23 mouse cellular contexts compared by ENCODE assay signal in the genomic region with DNA sequence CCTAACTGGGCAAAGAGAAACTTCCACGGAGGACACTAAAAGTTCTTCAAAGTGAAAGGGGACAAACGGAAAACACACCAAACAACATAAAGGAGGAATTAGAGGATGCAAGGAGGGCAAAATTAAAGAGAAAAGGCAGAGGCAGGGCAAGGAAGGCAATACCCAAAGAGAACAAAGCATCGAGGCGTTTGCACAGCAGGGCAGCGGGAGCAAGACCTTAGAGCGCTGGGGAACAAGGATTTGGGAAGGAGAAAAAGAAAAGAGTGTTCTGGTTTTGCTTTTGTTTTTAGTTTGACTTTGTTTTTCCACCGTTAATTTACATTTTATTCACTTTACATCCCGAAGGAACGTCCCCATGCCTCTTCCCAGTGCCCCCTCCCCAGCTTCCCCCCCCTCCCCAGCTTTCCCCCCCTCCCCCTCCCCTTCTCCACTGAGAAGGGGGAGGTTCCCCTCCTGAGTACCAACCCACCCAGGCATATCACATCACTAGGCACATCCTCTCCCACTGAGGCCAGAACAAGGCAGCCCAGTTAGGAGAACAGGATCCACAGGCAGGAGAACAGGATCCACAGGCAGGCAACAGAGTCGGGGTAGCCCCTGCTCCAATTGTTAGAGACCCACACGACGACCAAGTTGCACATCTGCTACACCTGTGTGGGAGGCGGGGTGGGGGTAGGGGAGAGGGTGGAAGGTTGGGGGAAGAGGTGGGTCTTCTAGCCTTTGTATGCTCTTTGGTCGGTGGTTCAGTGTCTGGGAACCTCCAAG.
DNase-seq lines count a peak whose midpoint lies in the region; ATAC-seq lines count a peak whose summit lies in the region.
"Had no signal": no experiment of that assay in that cellular context is flagged by ENCODE, and none has a peak within 500 bp of the region (broad histone marks: within the 10 kb centered on the region; RNA-seq: fewer than 3 reads in every experiment).

No protein-coding gene starts in this region.

- DNase-seq in midbrain, embryonic 10.5 days (ENCODE audit: low spot score): no peak
- DNase-seq in ES-CJ7 (ENCODE audit: low read depth, low spot score): peak; percentile 69
- peak; percentile 82 for DNase-seq in R1 (ENCODE audit: low read depth, low spot score)
- DNase-seq in layer of hippocampus, postnatal 10 days (ENCODE audit: low spot score in 2 of 2): no peak
- DNase-seq in spleen, postnatal 4 days (ENCODE audit: low spot score in 2 of 2): no peak
- DNase-seq: cerebellum, adult 18-20 months; cerebellum, adult 9-10 months; cerebellum, postnatal 14 days; gastrocnemius, postnatal 10 days; gastrocnemius, postnatal 36 days; heart, postnatal 36 days had no signal

- H3K9ac ChIP-seq in midbrain, embryonic 15.5 days: no peak overlapping the region
- H3K9ac ChIP-seq: embryonic facial prominence, embryonic 13.5 days; forebrain, embryonic 13.5 days; heart, embryonic 12.5 days; heart, embryonic 15.5 days; hindbrain, embryonic 13.5 days; intestine, embryonic 15.5 days had no signal

- no peak overlapping the region for H3K4me3 ChIP-seq in midbrain, embryonic 10.5 days
- no peak overlapping the region for H3K4me3 ChIP-seq in midbrain, embryonic 15.5 days
- H3K4me3 ChIP-seq: embryonic facial prominence, embryonic 13.5 days; forebrain, embryonic 10.5 days; forebrain, embryonic 13.5 days; heart, embryonic 12.5 days; heart, embryonic 15.5 days; hindbrain, embryonic 10.5 days; hindbrain, embryonic 13.5 days; intestine, embryonic 15.5 days had no signal

- H3K4me1 ChIP-seq in midbrain, embryonic 10.5 days: peaks cover 27% of the 10 kb centered on the region
- H3K4me1 ChIP-seq in midbrain, embryonic 15.5 days: no peaks in the 10 kb centered on the region
- H3K4me1 ChIP-seq: embryonic facial prominence, embryonic 13.5 days; forebrain, embryonic 13.5 days; hindbrain, embryonic 13.5 days had no signal

- peak overlapping the region; percentile 33; the same call in 1 of the 2 replicates for H3K27ac ChIP-seq in midbrain, embryonic 10.5 days (replicated peaks)
- H3K27ac ChIP-seq in midbrain, embryonic 15.5 days: no peak overlapping the region
- H3K27ac ChIP-seq: embryonic facial prominence, embryonic 13.5 days; forebrain, embryonic 10.5 days; forebrain, embryonic 13.5 days; heart, embryonic 15.5 days; hindbrain, embryonic 10.5 days; hindbrain, embryonic 13.5 days; intestine, embryonic 15.5 days had no signal

- WGBS in midbrain, embryonic 10.5 days: 22% methylated on average over 14 of the region's 14 CpGs
- WGBS in midbrain, embryonic 15.5 days: 24% methylated on average over 14 of the region's 14 CpGs

- no peak for ATAC-seq in midbrain, embryonic 15.5 days (replicated peaks)
- ATAC-seq: CD4-positive, CD25-positive, alpha-beta regulatory T cell, adult 4 months; forebrain, embryonic 13.5 days; forebrain, embryonic 16.5 days; hindbrain, embryonic 16.5 days; intestine, embryonic 15.5 days had no signal

- no peaks in the 10 kb centered on the region for H3K36me3 ChIP-seq in midbrain, embryonic 10.5 days
- no peaks in the 10 kb centered on the region for H3K36me3 ChIP-seq in midbrain, embryonic 15.5 days (replicated peaks)
- H3K36me3 ChIP-seq: embryonic facial prominence, embryonic 13.5 days; forebrain, embryonic 10.5 days; heart, embryonic 12.5 days; heart, embryonic 15.5 days; hindbrain, embryonic 10.5 days; hindbrain, embryonic 13.5 days; intestine, embryonic 15.5 days had no signal

- no peak overlapping the region for H3K4me2 ChIP-seq in midbrain, embryonic 15.5 days
- H3K4me2 ChIP-seq: embryonic facial prominence, embryonic 13.5 days; forebrain, embryonic 13.5 days; heart, embryonic 12.5 days; heart, embryonic 15.5 days; hindbrain, embryonic 13.5 days; intestine, embryonic 15.5 days had no signal

- no peaks in the 10 kb centered on the region for H3K9me3 ChIP-seq in midbrain, embryonic 10.5 days (replicated peaks)
- H3K9me3 ChIP-seq in midbrain, embryonic 15.5 days: no peaks in the 10 kb centered on the region
- H3K9me3 ChIP-seq: embryonic facial prominence, embryonic 13.5 days; forebrain, embryonic 10.5 days; forebrain, embryonic 13.5 days; heart, embryonic 15.5 days; hindbrain, embryonic 10.5 days; hindbrain, embryonic 13.5 days; intestine, embryonic 15.5 days had no signal

- no peaks in the 10 kb centered on the region for H3K27me3 ChIP-seq in midbrain, embryonic 10.5 days (ENCODE audit: low read depth, poor library complexity, severe bottlenecking)
- no peaks in the 10 kb centered on the region for H3K27me3 ChIP-seq in midbrain, embryonic 15.5 days (replicated peaks)
- H3K27me3 ChIP-seq: embryonic facial prominence, embryonic 13.5 days; forebrain, embryonic 13.5 days; heart, embryonic 12.5 days; heart, embryonic 15.5 days; hindbrain, embryonic 13.5 days; intestine, embryonic 15.5 days had no signal

Comparison
In these comparisons a context has a peak if more than half of its experiments do, and no peak if none do; other contexts are left out.
1. DNase-seq: peak in ES-CJ7 (single experiment) and R1 (single experiment); none in midbrain, embryonic 10.5 days (single experiment), layer of hippocampus, postnatal 10 days (0 of 2) and spleen, postnatal 4 days (0 of 2).